Mouse (Mus musculus): ENCODE results near the gene Lars2.

GRCm38 (mm10) chr9:123504325-123504724, 137.6 kb downstream of the Lars2 start:
- TF ChIP-seq CTCF (IDR thresholded peaks at IDR 0.05; ENCODE audit: extremely low read depth, insufficient read depth, insufficient read length, insufficient replicate concordance) (peak; percentile 74; the same call in 1 of the 2 replicates), POLR2A (IDR thresholded peaks at IDR 0.05; ENCODE audit: low read depth, low read length) (no peak)

All from spleen, adult 2 months (tissue).